Mouse (Mus musculus): ENCODE data around the gene Ppp1r12a. TPM values are rescaled to one million over a fixed set of nuclear protein-coding genes. Genes with fewer than 3 reads are reported as not detected.

Gene Ppp1r12a
- total and polyA plus RNA-seq, 3 experiments: 19.4 to 59.4 (median 58.3) TPM

- Histone ChIP-seq H3K27ac (no peak overlapping the region), H3K36me3 (ENCODE audit: control insufficient read depth, insufficient read depth, low read length) (peaks cover 46% of the 10 kb centered on the region), H3K27me3 (ENCODE audit: control insufficient read depth, insufficient read depth, low read length) (no peaks in the 10 kb centered on the region), H3K79me2 (replicated peaks; ENCODE audit: control insufficient read depth, insufficient read depth, low read length) (peaks cover 9% of the 10 kb centered on the region), H3K9ac (ENCODE audit: low read depth, low read length) (no peak overlapping the region), H3K4me3 (no peak overlapping the region), H3K4me1 (ENCODE audit: control insufficient read depth, insufficient read depth, low read length) (peaks cover 19% of the 10 kb centered on the region)
- DNase-seq: no peak
- TF ChIP-seq CTCF (IDR thresholded peaks at IDR 0.05): no peak
- TF ChIP-seq EP300 (IDR thresholded peaks at IDR 0.05; ENCODE audit: insufficient read depth, low read depth, low read length): no peak
- TF ChIP-seq POLR2A (IDR thresholded peaks at IDR 0.05; ENCODE audit: insufficient read depth, low read depth, low read length): no peak
- 83% methylated on average over 4 of the region's 4 CpGs for WGBS
- intact Hi-C loops (cut with DNase I): no loop called here
Measured at GRCm38 (mm10) chr10:108182386-108182785, 20.4 kb downstream of the Ppp1r12a start.

- intact Hi-C loops (cut with DNase I): no loop called here
- peaks cover 12% of the 10 kb centered on the region for H3K79me2 ChIP-seq (replicated peaks; ENCODE audit: control insufficient read depth, insufficient read depth, low read length)
- no peaks in the 10 kb centered on the region for H3K27me3 ChIP-seq (ENCODE audit: control insufficient read depth, insufficient read depth, low read length)
- no peak overlapping the region for H3K9ac ChIP-seq (ENCODE audit: low read depth, low read length)
- H3K4me1 ChIP-seq (ENCODE audit: control insufficient read depth, insufficient read depth, low read length): peaks cover 12% of the 10 kb centered on the region
- no peak for DNase-seq
- TF ChIP-seq EP300 (IDR thresholded peaks at IDR 0.05; ENCODE audit: insufficient read depth, low read depth, low read length): no peak
- 0 out of 2 replicates have a peak overlapping the region, but pooled peaks have one; percentile 6 for H3K27ac ChIP-seq
- 57% methylated on average over 8 of the region's 8 CpGs for WGBS
- H3K4me3 ChIP-seq: no peak overlapping the region
- H3K36me3 ChIP-seq (ENCODE audit: control insufficient read depth, insufficient read depth, low read length): peaks cover 43% of the 10 kb centered on the region
Measured at GRCm38 (mm10) chr10:108184763-108185162, 22.8 kb downstream of the Ppp1r12a start.

- no peaks in the 10 kb centered on the region for H3K27me3 ChIP-seq (ENCODE audit: control insufficient read depth, insufficient read depth, low read length)
- peaks cover 44% of the 10 kb centered on the region for H3K36me3 ChIP-seq (ENCODE audit: control insufficient read depth, insufficient read depth, low read length)
- H3K79me2 ChIP-seq (replicated peaks; ENCODE audit: control insufficient read depth, insufficient read depth, low read length): peaks cover 12% of the 10 kb centered on the region
- no peak overlapping the region for H3K27ac ChIP-seq
- TF ChIP-seq POLR2A (IDR thresholded peaks at IDR 0.05; ENCODE audit: insufficient read depth, low read depth, low read length) (no peak), EP300 (IDR thresholded peaks at IDR 0.05; ENCODE audit: insufficient read depth, low read depth, low read length) (no peak), CTCF (IDR thresholded peaks at IDR 0.05) (no peak)
- H3K4me1 ChIP-seq (ENCODE audit: control insufficient read depth, insufficient read depth, low read length): peaks cover 11% of the 10 kb centered on the region
- no peak overlapping the region for H3K4me3 ChIP-seq
- H3K9ac ChIP-seq (ENCODE audit: low read depth, low read length): no peak overlapping the region
- WGBS: 57% methylated on average over 3 of the region's 3 CpGs
- intact Hi-C loops (cut with DNase I): no loop called here
- no peak for DNase-seq
Measured at GRCm38 (mm10) chr10:108185265-108185664, 23.3 kb downstream of the Ppp1r12a start.

- Histone ChIP-seq H3K36me3 (ENCODE audit: control insufficient read depth, insufficient read depth, low read length) (peaks cover 35% of the 10 kb centered on the region), H3K9ac (ENCODE audit: low read depth, low read length) (no peak overlapping the region), H3K27ac (no peak overlapping the region), H3K27me3 (ENCODE audit: control insufficient read depth, insufficient read depth, low read length) (no peaks in the 10 kb centered on the region), H3K79me2 (replicated peaks; ENCODE audit: control insufficient read depth, insufficient read depth, low read length) (peaks cover 13% of the 10 kb centered on the region), H3K4me3 (no peak overlapping the region), H3K4me1 (ENCODE audit: control insufficient read depth, insufficient read depth, low read length) (peaks cover 11% of the 10 kb centered on the region)
- DNase-seq: no peak
- no peak for TF ChIP-seq POLR2A (IDR thresholded peaks at IDR 0.05; ENCODE audit: insufficient read depth, low read depth, low read length)
- TF ChIP-seq EP300 (IDR thresholded peaks at IDR 0.05; ENCODE audit: insufficient read depth, low read depth, low read length): no peak
- no peak for TF ChIP-seq CTCF (IDR thresholded peaks at IDR 0.05)
- intact Hi-C loops (cut with DNase I): no loop called here
- 54% methylated on average over 2 of the region's 2 CpGs for WGBS
Measured at GRCm38 (mm10) chr10:108189303-108189702, 27.3 kb downstream of the Ppp1r12a start.

DNA sequence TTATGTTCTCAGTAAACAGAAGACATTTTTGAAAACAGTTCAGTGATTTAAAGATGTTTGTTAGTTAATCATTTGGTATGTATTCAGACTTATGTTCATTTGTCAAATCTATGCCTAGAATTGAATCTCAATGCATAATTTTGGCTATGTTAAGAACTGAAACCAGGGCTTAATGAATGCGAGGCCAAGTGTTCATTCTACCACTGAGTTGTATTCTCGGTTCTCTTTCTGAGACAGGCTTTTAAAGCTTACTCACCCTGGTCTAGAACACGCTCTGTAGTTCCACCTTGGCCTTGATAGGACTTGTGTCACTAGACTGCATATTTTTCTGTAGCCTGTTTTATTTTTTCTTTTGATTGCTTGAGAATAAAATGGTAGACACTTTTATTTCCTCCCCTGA, 28.0 kb downstream of the Ppp1r12a start:
- H3K27ac ChIP-seq: no peak overlapping the region

GRCm38 (mm10) chr10:108190626-108191025, 28.6 kb downstream of the Ppp1r12a start:
- peaks cover 9% of the 10 kb centered on the region for H3K4me1 ChIP-seq (ENCODE audit: control insufficient read depth, insufficient read depth, low read length)
- peaks cover 14% of the 10 kb centered on the region for H3K79me2 ChIP-seq (replicated peaks; ENCODE audit: control insufficient read depth, insufficient read depth, low read length)
- peaks cover 25% of the 10 kb centered on the region for H3K36me3 ChIP-seq (ENCODE audit: control insufficient read depth, insufficient read depth, low read length)
- no peak overlapping the region for H3K4me3 ChIP-seq
- H3K27ac ChIP-seq: no peak overlapping the region
- TF ChIP-seq EP300 (IDR thresholded peaks at IDR 0.05; ENCODE audit: insufficient read depth, low read depth, low read length) (no peak), POLR2A (IDR thresholded peaks at IDR 0.05; ENCODE audit: insufficient read depth, low read depth, low read length) (no peak), CTCF (IDR thresholded peaks at IDR 0.05) (peak; percentile 80)
- intact Hi-C loops (cut with DNase I): loop anchor here (2.0 to 5.0 kb wide), 2 partner anchors 103 to 258 kb away; no protein-coding TSS in a partner anchor
- no peak for DNase-seq
- no peak overlapping the region for H3K9ac ChIP-seq (ENCODE audit: low read depth, low read length)
- H3K27me3 ChIP-seq (ENCODE audit: control insufficient read depth, insufficient read depth, low read length): no peaks in the 10 kb centered on the region

More for the DNA sequence above, 28.0 kb downstream of the Ppp1r12a start:
- Histone ChIP-seq H3K9ac (ENCODE audit: low read depth, low read length) (no peak overlapping the region), H3K79me2 (replicated peaks; ENCODE audit: control insufficient read depth, insufficient read depth, low read length) (peaks cover 15% of the 10 kb centered on the region), H3K4me1 (ENCODE audit: control insufficient read depth, insufficient read depth, low read length) (peaks cover 9% of the 10 kb centered on the region), H3K36me3 (ENCODE audit: control insufficient read depth, insufficient read depth, low read length) (peaks cover 31% of the 10 kb centered on the region), H3K4me3 (no peak overlapping the region), H3K27me3 (ENCODE audit: control insufficient read depth, insufficient read depth, low read length) (no peaks in the 10 kb centered on the region)
- TF ChIP-seq CTCF (IDR thresholded peaks at IDR 0.05): no peak
- TF ChIP-seq POLR2A (IDR thresholded peaks at IDR 0.05; ENCODE audit: insufficient read depth, low read depth, low read length): no peak
- no peak for TF ChIP-seq EP300 (IDR thresholded peaks at IDR 0.05; ENCODE audit: insufficient read depth, low read depth, low read length)
- DNase-seq: no peak
- WGBS: 69% methylated on average over 3 of the region's 3 CpGs
- intact Hi-C loops (cut with DNase I): loop anchor here (2.0 to 5.0 kb wide), 2 partner anchors 103 to 257 kb away; no protein-coding TSS in a partner anchor
